ENCODE assay signal across 9 mouse cellular contexts in the genomic region with DNA sequence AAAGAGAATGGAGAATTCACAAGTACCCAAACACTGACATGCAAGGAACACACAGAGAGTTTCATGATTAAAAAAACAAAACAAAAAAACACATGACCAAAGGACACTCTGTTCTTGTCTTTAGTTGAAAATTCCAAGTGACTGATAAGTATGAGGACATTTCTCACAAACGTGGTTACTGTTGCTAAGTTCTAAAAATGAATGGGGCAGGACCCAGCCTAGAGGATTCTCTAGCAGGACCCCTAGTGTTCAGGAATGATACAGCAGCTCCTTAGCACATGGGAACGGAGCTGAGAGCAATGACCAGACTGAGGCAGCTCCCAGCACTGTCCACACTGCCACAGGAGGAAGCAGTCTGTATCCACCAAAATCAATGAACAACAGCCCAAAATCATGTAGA. TPM values are rescaled to one million over a fixed set of nuclear protein-coding genes. Genes with fewer than 3 reads are reported as not detected.
A peak's percentile ranks its signal among the peaks of the same experiment; 100 is the strongest.
DNase-seq lines count a peak whose midpoint lies in the region; ATAC-seq and TF ChIP-seq lines count a peak whose summit lies in the region.
"Had no signal": no experiment of that assay in that cellular context is flagged by ENCODE, and none has a peak within 500 bp of the region (broad histone marks: within the 10 kb centered on the region; RNA-seq: fewer than 3 reads in every experiment).

No protein-coding gene starts in this region.

- no peak overlapping the region for H3K9ac ChIP-seq in intestine, embryonic 16.5 days (ENCODE audit: low read depth, low read length)
- H3K9ac ChIP-seq: heart, embryonic 13.5 days had no signal

- no peaks in the 10 kb centered on the region for H3K9me3 ChIP-seq in intestine, embryonic 16.5 days (ENCODE audit: control insufficient read depth, low read length)
- H3K9me3 ChIP-seq: heart, embryonic 13.5 days had no signal

- no peak overlapping the region for H3K4me2 ChIP-seq in intestine, embryonic 16.5 days (ENCODE audit: low read depth, low read length)
- H3K4me2 ChIP-seq: heart, embryonic 13.5 days had no signal

- peaks cover 14% of the 10 kb centered on the region; the same call in 1 of the 2 replicates for H3K4me1 ChIP-seq in intestine, embryonic 16.5 days (ENCODE audit: control insufficient read depth, insufficient read depth, low read length)
- H3K4me1 ChIP-seq in lung, adult 2 months (ENCODE audit: control insufficient read depth, insufficient read depth, low read length) = peaks cover 15% of the 10 kb centered on the region

- peak; percentile 67 for TF ChIP-seq CTCF in gastrocnemius, adult 2 months (IDR thresholded peaks at IDR 0.05)
- peak; percentile 67 for TF ChIP-seq CTCF in lung, adult 2 months (IDR thresholded peaks at IDR 0.05; ENCODE audit: insufficient read depth, low read length)

- no peak overlapping the region for H3K4me3 ChIP-seq in gastrocnemius, adult 2 months
- H3K4me3 ChIP-seq in intestine, embryonic 16.5 days (ENCODE audit: low read length) = no peak overlapping the region
- no peak overlapping the region for H3K4me3 ChIP-seq in lung, adult 2 months (replicated peaks; ENCODE audit: extremely low read depth, low read depth, low read length)
- H3K4me3 ChIP-seq: heart, embryonic 13.5 days had no signal

- intact Hi-C loops in gastrocnemius, adult 2 months (cut with DNase I) = no loop called here

- no peaks in the 10 kb centered on the region for H3K27me3 ChIP-seq in intestine, embryonic 16.5 days (replicated peaks; ENCODE audit: control insufficient read depth, insufficient read depth, low read length)
- H3K27me3 ChIP-seq in splenic B cell, adult 2 months (ENCODE audit: control insufficient read depth, insufficient read depth, low read length, poor library complexity, severe bottlenecking) = no peaks in the 10 kb centered on the region
- H3K27me3 ChIP-seq: heart, embryonic 13.5 days had no signal

- TF ChIP-seq POLR2A in lung, adult 2 months (IDR thresholded peaks at IDR 0.05; ENCODE audit: borderline replicate concordance, extremely low read depth, low read depth, low read length) = no peak

- no peaks in the 10 kb centered on the region for H3K36me3 ChIP-seq in intestine, embryonic 16.5 days (ENCODE audit: control insufficient read depth, insufficient read depth, low read length)
- no peaks in the 10 kb centered on the region for H3K36me3 ChIP-seq in splenic B cell, adult 2 months (ENCODE audit: control insufficient read depth, insufficient read depth, low read length, poor library complexity, severe bottlenecking)
- H3K36me3 ChIP-seq: heart, embryonic 13.5 days had no signal

- peak; percentile 72 for ATAC-seq in intestine, embryonic 16.5 days

- H3K27ac ChIP-seq in gastrocnemius, adult 2 months = peak overlapping the region; percentile 63
- no peak overlapping the region for H3K27ac ChIP-seq in intestine, embryonic 16.5 days (ENCODE audit: low read length)
- H3K27ac ChIP-seq: heart, embryonic 13.5 days had no signal

- 18% methylated on average over 2 of the region's 2 CpGs for WGBS in intestine, embryonic 16.5 days
- 5% methylated on average over 2 of the region's 2 CpGs for WGBS in lung, adult 2 months

- peak; percentile 28 for DNase-seq in cerebellum, adult 11 months
- no peak for DNase-seq in cerebellum, adult 11-12 months
- DNase-seq in 416B (ENCODE audit: low read depth) = peak; percentile 73
- peak; percentile 34 for DNase-seq in c-Kit-positive CD71-positive TER-119-negative erythroid progenitor cells, embryonic 14.5 days (ENCODE audit: low read depth)
- DNase-seq in gastrocnemius, adult 2 months = peak; percentile 40
- no peak for DNase-seq in lung, adult 2 months
- peak; percentile 72 for DNase-seq in splenic B cell, adult 2 months (ENCODE audit: low read depth, low spot score)

RNA-seq across cellular contexts. Expression of gene Carmil1, which starts 26.6 kb away (rescaled TPM):
- 1 to 10 TPM; 2.3 to 2.8 TPM for total RNA-seq in gastrocnemius, adult 2 months (2021)
- polyA plus RNA-seq in intestine, embryonic 16.5 days (2015; fragmentation: Nextera tagmentation; extraction: Ambion mirVana) = 33.1 and 41.5 TPM in 2 replicates
- polyA plus RNA-seq in lung, adult 2 months (2012; rRNA removed) = 9.5 and 17.3 TPM in 2 replicates

Comparison
In these comparisons a context has a peak if more than half of its experiments do, and no peak if none do; other contexts are left out.
1. DNase-seq: peak in cerebellum, adult 11 months (single experiment), 416B (single experiment), c-Kit-positive CD71-positive TER-119-negative erythroid progenitor cells, embryonic 14.5 days (single experiment), gastrocnemius, adult 2 months (single experiment) and splenic B cell, adult 2 months (single experiment); none in cerebellum, adult 11-12 months (single experiment) and lung, adult 2 months (single experiment).